Mouse (Mus musculus) c-Kit-positive CD71-positive TER-119-positive erythroid progenitor cells, embryonic 14.5 days (primary cell): ENCODE measurements around the gene Casz1.

Experiments
- DNase-seq: peaks from one replicate; pipeline ENCODE4 v3.0.0-alpha.2; 2013; ENCODE audit warnings: low spot score

The Casz1 gene

DNA sequence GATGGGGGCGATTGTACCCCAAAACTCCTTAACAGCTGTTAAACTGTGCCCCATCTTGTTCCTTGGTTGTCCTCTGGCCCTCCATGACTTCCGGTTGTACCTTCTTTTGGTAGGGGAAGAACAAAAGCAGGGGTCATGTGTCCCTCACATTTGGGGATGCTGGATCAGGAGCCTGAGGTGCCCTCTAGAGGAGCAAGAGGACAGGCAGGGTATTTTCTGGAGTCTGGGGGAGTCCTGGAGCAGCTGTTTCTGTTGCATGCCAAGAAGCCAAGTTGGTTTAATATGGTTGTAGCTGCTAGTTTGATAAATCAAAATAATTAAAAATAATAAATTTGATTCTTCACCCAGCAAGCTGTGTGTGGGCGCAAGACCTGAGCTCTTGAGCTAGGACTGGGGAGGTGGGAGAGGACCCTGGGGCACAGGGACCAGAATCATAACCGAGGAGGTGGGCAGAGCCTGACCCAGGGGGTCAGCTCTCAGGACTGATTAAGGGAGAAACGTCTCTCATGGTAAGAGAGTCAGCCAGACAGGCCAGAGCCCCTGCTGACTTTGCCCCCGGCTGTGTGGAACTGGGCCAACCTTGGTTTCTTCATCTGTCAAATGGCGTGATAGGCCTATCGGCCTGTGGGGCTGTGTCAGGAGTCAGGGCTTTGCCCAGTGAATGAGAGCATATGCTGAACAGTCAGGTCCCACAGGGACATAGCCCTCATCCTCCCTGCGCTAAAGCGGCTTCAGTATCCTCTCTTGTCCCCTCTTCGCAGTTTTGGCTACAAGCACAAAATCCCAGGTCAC lies 74.2 kb downstream of the Casz1 start:
- DNase-seq = no peak

DNA sequence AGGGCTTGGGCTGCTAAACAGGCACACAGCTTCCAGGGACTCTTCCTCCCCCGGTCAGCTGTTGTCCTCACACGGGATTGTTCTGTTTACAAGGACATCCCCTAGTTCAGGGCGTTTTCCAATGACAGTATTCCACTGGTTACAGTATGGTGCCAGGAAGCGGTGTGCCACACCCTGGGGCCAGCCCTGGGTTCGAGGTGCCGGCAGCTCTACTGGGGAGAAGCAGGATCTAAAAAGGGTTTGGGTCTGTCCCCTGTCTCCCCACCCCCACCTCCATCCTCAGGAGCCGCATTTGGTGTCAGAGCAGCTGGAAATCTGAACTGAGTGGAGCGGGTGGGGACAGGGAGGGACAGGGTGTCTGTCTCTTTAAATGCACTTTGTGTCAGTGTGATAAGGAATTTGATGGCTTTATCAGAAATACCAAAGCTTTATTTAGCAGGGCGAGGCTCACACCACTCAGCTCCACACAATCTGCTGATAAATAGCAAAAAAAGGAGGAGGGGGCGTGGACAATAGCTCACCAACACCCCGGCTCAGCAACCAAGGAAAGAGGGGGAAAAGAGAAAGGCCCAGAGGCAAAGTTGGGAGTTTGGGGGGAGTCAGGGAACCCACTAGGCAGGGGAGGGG lies 74.9 kb downstream of the Casz1 start:
- no peak for DNase-seq

DNA sequence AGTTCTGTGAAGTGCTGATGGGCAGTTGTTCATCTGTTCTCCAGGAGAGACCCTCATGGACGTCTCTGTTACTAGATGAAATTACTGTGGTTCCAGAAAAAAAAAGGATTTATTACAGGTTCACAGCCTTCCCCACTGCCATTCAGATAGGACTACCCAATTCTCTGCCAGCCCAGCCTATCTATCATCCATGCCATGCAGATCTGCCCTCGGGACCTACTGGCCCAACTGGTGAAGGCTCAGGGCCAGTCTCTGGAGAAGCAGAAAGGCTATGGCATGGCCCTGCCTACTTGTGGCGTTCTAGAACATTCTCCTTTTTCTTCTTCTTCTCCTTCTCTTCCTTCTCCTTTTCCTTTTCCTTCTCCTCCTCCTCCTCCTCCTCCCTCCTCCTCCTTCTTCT lies 75.4 kb downstream of the Casz1 start:
- no peak for DNase-seq

DNA sequence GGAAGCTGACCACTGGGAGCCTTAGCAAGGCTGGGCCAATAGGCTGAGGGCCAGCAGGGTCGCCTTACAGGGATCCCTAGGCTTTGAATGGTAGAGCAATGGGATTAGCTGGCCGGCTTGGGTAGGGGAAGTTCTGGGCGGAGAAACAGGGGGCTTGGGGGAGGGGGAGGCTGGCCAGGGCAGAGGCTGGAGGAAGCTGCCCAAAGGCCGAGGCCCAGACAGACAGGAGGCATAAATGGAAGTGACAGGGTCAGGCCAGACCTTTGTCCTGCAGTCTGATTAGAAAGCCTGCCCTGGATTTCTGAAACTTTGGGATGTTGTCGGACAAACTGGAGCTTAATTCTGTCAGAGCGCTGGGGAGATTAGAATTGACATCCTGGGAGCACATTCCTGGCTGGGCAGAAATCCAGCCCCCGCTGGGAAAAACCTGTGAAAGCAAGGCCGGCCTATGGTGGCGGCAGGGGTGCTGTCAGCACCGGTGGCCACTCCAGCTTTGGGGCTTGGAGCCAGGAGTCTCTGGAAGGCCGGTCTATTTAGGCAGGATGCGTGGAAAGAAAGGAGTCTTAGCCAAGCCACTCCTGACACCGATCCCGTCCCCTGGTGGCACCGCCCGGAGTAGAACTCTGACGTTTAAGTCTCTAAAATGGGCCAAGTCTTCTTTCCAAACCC lies 76.9 kb downstream of the Casz1 start:
- DNase-seq = no peak

DNA sequence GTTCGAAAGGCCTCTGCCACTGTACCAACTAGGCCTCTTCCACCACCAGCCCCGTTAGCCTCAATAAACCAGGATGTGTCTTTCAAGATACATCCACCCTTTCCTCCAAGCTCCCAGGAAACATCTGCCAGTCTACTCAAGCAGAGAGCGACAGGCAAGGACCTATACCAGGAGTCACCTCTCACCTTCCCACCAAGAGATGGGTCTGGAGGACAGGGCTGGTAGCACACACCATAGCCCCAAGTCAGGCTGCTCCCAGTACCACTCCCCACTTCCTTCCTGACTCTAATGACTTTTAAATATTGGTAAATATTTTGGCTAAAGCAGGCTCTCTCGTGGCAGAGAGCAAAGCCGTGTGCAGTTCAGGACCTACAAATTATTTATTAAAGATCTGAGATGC lies 77.6 kb downstream of the Casz1 start:
- no peak for DNase-seq

DNA sequence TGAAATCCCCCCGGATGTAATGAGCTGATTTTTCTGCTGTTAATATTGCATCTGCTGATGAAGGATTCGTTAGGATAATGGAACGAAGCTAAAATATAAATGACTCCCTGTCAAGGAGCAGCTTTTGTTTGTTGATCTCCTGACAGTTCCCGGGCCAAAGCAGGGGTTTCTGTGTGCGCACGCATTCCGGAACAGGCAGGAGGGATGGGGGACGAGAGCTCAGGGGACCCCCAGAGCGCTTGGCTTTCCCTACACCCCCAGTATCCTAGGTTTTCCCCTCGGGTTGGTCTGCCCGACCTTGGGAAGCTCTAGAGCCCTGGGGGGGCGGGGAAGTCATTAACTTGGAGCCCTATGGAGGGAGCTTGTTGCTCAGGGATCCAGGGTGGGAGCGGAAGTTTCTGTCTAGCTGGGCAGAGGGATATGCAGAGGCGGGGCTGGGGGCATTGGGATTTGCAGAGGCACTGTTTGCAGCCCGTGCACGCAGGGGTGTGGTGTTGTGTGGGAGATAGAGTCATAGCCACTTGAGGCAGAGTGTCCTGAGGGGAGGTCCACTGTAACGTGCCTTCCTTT lies 78.2 kb downstream of the Casz1 start:
- DNase-seq = no peak

DNA sequence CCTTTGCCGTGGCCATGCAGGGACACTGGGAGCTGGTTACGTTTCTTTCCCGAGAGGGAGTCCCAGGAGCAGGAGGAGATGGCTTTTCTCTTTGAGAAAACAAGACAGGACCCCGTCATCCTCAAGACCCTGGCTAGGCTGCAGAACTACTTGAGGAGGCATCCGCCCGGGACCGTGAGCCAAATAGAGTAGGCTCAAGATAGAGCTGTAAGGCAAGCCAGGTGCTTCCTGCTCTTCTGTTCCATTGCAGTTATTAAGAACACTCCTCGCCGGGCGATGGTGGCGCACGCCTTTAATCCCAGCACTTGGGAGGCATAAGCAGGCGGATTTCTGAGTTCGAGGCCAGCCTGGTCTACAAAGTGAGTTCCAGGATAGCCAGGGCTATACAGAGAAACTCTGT lies 80.4 kb downstream of the Casz1 start:
- DNase-seq = no peak

DNA sequence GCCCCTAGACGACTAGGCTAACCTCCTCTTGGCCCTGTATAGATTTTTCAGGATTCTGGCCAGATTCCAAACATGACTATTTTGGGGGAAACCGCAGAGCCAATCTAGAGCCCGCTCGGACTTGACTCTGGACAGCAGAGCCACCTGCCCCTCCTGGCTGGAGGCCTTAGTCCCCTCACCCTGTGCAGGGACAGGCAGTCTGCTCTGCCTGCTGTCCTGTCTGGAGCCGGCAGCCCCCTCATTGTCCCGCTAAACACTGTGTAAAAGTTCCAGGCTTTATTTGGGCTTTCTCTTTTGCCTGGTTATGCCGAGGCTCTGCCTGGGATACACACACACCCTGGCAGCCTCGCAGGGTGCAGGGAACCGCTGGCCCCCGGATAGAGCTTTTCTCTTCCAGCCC lies 81.2 kb downstream of the Casz1 start:
- DNase-seq = no peak

DNA sequence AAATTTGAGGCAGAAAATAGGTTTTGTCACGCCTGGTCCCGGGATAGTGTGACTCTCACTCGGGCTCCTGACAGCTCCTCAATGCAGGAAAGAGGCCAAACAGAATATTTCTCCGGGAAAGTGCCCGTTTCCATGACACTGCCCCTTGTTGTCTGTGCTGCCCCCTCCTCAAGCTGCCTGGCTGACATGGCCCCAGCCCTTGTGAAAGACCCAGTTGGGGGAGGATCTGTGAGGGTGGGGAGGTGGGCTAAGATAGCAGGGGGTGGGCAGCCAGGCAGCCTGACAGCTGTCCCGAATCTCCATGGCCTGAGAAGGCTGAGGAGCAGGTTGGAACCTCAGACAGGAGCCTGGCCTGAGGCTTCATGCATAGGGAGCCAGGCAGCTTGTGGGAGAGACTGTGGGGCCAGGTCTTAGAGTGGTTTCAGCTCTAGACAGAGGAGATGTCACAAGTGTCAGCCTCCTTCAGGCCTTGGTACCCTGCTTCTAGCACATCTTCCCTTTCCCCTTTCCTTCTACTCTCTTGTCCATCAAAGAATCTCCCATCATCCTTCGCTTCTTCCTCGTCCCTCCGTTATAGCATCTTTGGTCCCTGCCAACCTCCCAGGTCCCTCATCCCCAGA lies 81.8 kb downstream of the Casz1 start:
- no peak for DNase-seq

DNA sequence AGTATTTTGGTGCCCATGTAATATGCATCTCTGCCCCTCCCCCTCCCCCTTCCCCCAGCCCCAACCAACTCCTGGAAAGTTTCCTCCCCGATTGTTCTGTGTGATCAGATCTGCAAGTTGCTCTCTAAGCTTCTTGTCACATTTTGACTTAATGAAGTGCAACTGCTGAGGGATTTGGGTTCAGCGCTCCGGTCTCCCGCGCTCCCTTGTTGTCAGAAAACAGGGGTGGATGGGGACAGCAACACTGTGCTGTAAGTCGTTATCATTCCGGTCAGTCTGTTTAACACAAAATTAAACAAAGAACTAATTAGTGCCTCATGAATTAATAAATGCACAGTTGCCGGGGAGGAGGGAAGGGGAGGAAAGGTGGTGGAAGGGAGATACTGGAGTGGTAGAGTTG lies 84.0 kb downstream of the Casz1 start:
- DNase-seq = no peak

DNA sequence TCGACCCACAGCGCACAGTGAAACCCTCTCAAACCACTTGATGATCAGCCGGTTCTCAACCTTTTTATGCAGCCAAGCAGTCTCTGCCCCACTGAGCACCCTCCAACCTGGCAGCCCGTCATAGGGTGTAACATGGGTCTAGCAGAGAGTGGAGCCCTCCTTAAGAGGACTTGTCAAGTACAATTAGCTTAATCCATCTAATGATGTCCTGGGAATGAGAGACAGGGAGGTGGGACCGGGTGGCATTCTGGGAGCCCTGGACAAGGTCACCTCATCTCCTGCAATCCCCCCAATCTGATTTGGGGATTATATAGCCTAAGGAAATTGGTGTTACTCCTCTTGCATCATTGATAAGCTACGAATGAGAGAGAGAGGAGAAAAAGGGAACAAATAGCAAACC lies 84.8 kb downstream of the Casz1 start:
- DNase-seq = no peak

DNA sequence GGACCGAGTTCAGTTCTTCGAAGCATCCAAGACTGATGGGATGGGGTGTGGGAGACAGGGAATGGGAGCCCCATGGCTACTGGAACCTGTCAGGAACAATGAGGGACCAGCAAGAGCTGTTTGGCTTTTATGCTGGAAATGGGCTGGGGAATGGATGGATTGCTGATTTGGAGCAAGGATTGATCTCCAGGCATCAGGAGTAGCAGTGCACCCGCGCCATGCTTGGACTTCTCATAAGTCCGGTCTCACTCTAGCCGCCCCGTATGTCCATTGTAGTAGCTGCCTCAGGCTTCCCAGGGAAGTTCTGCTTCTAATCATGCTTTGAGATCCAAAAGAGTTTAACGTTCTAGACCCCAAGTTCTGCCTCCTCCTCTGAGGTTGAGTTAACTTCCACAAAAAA lies 86.2 kb downstream of the Casz1 start:
- no peak for DNase-seq

DNA sequence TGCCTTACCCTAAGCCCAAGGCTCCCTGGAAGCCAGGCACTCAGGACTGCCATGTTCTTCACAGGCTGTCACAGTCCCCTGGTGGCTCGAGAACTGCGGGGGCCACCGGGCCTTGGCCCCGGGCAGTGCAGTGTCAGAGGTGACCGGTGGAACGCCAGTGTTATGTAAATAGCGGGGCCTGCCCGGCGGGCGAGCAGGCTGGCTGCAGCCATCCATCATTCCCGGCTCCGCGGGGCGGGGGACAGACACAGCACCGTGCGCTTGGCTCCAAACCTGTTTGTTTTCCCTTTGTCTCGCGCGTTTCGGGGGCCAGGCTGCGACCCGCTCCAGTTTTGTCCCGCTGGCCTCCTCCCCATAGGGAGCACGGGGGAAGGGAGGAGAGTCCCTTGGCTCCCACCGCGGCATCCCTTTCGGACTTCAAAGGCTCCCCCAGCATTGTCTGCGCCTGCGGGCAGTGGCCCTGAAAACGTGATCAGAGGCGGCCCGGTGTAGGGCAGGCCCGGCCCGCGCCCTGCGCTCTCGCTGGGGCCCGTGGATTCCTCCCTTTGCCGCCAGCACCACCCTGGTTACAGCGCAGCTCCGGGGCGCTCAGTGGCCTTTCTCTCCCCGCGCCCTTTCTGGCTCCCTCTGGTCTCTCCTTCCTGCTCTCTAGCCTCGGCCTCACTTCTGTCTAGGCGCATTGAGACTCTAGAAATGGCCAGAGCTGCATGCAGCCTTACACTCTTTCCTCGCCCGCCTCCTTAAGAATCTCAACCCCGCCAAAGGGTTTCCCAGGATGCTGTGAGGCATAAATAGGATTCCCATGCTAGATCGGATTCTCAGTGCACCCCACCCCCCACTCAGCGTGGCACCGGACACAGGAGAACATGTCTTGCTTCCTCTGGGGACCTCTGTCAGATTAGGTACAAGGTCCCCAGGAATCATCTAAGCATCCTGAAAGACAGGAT lies 86.9 kb downstream of the Casz1 start:
- DNase-seq = no peak

DNA sequence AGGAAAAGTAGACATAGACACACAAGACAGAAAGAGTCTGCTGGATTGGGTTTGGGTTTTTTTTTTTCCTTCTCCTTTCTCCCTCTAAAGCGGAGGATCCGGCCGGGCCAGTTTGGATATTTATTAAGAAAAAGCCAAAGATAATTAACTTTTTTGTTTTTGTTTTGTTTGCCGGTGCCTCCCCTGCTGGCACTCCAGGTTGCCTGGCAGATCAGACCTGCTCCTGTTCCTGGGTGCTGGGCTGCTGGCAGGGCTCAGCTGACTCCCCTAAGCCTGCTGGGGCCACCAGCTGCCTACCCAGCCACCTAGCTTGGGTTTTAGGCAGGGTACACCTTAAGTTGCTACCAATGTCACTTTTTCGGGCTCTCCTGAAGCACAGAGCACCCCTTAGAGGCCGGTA lies 91.9 kb downstream of the Casz1 start:
- no peak for DNase-seq

DNA sequence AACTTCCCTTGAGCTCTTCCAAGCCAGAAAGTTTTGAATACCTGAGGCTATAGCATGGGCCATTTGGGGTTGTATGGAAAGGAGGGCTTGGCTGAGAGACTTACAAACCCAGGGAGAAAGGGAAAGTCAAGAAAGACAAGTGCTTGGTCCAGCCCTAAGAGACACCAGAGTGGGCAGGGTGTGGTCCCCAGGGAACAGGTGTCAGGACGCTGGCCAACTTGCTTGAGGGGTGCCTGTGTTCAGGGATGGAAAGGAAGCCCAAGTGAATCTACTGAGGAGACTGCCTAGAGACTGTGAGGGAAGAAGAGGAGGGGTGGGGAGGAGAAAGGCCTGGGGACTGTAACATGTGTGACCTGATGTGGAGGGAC lies 95.7 kb downstream of the Casz1 start:
- no peak for DNase-seq

DNA sequence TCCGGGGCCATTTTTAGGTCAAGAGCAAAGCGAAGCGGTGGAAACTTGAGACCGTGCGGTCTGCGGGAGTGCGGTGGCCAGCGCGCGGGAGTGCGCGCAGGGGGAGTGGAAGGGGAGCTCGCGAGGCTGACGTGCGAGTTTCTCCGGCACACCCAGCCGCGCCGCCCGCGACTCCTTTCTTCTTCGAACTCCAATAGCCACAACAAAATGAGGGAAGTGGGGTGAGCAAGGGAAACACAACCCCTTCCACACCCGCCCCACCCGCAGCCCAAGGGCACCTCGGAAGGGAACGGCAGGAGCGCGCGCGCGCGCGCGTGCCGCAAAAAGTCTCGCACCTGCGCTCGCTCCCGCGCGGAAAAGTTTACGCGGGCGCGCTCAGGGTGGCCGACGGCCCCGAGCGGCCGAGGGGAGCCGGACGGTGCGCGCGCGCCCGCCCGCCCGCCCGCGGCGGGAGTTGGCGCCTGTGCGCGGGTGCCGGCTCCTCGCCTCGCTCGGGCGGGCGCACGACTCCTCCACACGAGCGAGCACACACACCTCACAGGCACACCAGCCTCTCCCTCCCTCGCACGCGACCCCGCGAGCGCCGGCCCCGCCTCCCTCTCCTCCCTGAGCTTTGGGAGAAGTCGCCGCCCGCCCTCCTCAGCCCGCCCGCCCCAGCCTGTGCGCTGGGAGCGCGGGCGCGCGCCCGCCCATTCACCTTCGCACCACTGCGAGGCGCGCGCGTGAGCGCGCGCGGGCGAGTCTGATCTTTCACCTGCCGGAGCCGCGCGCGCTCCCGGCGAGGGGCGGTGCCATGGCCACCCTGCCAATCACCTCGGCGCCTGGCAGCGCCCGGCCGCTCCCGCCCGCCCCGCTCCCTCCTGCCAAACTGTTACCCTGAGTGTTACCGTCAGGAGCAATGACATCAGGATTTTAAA lies 96.3 kb downstream of the Casz1 start:
- peak; percentile 38 for DNase-seq

DNA sequence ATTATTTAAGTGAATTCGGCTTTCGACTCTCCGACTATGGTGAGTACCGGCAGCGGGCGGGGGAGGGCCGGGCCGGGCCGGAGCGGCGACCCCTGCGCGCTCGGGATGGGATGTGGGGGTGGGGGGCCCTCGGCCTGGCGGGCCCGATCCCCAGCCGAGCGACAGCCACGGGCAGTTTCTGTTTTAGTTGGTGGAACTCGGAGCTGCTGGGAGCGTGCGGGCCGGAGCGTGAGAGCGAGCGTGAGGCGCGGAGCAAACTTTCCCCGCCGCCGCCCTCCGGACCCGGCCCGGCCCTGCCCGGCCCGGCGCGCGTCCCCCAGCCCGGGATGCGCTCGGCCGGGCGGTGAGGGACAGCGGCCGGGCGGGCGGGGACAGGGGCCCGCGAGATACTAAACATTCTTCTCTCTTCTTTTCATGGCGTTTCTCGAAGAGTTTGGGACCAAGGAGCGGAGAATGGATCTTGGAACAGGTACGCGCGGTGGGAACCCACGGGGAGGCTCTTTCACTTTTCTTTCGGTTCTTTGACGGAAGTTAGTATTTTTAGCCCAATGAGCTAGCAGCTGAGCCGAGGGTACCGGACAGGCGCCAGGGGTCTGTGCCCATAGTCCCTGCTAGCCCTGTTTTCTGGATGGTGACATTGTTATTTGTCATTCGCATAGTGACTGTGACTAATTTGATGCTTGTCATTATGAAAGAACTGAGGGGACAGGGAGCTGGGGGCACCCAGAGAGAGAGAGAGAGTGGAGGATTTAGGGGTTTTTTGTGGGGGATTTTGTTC lies 97.2 kb downstream of the Casz1 start:
- DNase-seq = no peak

DNA sequence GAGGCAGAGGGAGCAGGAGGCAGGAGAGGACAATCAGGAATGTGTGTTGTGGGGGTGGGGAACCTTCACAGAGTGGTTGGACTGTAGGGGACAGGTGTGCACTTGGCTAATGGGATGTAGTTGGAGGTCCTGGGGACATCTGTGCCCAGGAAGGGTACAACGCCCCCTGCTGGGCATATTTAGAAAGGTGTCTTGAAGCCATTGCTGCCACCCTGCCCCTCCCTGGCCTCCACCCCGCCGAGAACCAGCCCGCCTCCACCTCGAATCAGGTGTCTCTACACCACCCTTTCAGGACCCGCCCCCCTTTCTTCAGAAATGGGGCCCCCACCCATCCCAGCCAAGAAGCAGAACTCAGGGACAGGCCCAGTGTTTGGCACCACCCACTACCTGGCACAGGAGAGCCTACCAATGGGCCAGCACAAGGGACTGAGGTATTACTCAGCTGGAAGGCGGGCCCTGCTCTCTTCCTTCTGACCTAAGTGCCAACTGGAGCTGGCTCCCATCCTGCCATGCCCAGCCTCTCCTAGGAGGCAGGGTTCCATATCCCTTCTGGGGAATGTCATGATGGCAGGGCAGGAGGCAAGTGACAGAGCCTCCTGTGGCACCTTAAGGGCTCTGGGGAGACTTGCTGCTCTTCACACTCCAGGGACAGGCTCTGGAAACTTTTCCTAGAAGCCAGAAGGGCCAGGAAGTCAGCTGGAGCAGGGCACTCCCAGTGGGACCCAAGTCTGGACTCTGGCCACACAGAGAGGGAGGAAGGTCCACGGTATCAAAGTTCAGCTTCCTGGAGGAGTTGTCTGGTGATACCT lies 98.9 kb downstream of the Casz1 start:
- DNase-seq = peak; percentile 28

DNA sequence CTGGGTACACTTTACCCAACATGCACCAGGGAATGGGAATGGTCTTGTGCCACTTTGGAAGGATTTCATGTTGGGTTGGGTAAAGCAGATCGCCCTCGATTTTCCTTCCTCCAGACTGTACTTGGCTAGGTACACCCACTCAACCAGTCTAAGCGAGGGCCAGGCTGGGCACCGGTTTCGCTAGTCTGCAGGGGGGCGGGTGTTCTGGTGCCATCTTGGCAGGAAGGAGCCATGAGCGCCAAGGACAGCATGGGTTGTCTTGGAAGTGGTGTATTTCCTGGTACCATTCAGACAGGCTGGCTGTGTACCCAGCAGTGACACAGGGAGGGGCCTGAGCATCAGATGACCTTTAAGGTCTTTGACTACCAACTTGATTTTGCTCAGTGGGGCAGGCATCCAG lies 101.1 kb downstream of the Casz1 start:
- no peak for DNase-seq
